Mouse (Mus musculus): ENCODE results near the gene Zfp69.

The Zfp69 gene

DNA sequence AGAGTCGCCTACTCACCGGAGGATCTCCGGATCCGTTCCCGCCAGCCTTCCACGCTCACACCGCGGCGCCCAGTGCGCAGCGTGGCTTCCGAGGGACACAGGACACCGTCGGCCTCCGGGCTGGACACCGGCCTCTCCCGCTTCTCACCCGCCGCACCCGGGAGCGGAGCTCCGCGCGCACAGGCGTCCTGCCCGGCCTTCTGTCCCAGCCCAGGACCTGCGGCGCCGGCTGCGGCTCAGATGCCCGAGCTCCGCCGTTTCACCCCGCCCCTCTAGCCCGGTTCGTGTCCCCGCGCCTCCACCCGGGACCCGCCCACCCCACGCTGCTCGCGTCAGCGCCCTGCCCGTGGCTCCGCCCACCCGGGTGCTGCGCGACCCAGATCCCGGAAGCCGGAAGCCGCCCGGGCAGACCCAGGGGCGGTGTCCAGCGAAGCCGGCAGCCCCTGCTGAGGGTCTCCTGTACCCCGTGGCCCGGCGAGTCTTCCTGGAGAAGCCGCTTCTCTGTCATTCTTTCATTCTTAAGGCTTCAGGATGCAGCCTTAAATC, at the start of gene Zfp69:
Zfp69 (minus strand) TSS at position 272 of the 546 bp plus-strand sequence.
- DNase-seq (ENCODE audit: low read depth, low spot score): peak; percentile 91

GRCm38 (mm10) chr4:121001042-121001441, 49.5 kb upstream of the Zfp69 start:
- DNase-seq (ENCODE audit: low read depth, low spot score): no peak

- no peak for DNase-seq (ENCODE audit: low read depth, low spot score)
Observed at GRCm38 (mm10) chr4:120995911-120996310, 44.4 kb upstream of the Zfp69 start.

DNA sequence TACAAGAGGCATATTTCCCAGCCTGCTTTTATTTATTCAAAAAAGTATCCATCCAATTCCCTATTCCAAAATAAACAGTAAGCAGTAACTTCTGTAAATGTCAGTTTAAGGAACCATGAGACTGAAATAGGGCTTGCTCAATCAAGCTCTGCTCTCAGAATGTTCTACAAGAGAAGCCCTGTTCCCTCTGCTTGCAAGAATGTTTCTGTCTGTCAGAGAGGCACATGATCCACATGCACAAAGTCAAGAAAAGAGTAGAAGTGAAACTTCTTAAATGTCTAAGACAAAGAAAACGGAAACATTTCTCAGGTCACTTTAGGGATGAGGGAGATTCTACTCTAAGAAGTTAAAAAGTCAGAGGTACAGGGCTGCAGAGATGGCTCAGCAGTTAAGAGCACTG, 41.5 kb upstream of the Zfp69 start:
- no peak for DNase-seq (ENCODE audit: low read depth, low spot score)

DNA sequence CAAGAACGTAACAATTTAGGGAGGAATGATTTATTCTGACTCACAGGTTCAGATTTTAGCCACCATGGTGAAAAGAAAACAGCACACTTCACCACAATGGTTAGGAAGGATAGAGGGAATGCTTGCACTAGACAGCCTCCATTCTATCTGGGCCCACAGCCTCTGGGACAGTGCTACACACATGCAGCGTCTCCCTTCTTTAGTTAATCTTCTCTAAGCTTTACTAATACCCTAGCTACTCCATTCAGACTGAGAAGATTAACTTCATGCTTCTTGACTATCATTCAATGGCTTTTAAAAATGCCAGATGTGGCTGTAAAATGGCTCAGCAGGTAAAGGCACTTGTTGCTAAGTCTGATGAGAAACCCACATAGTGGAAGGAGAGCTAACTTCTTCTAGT, 40.8 kb upstream of the Zfp69 start:
- no peak for DNase-seq (ENCODE audit: low read depth, low spot score)

GRCm38 (mm10) chr4:120987319-120987718, 35.8 kb upstream of the Zfp69 start:
- DNase-seq (ENCODE audit: low read depth, low spot score): no peak

GRCm38 (mm10) chr4:120986446-120986845, 34.9 kb upstream of the Zfp69 start:
- peak; percentile 70 for DNase-seq (ENCODE audit: low read depth, low spot score)

- no peak for DNase-seq (ENCODE audit: low read depth, low spot score)
Observed at GRCm38 (mm10) chr4:120978221-120978620, 26.7 kb upstream of the Zfp69 start.

DNA sequence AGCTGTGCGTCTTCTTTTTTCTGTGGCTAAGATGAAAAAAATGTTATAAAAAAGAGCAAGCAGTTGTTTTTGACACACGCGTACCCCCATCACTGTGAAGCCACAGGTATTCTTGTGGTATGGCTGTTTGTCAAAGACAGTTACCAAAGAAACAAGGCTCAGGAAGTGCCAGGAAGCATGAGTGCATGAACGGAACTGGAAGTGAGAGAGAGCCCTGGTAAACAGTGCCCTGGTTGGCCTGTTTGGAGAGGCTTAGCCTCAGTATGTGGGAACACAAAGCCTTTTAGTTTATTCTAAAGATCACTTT, 23.9 kb upstream of the Zfp69 start:
- DNase-seq (ENCODE audit: low read depth, low spot score): no peak

- DNase-seq (ENCODE audit: low read depth, low spot score): no peak
Observed at GRCm38 (mm10) chr4:120974711-120975427, 23.4 kb upstream of the Zfp69 start.

GRCm38 (mm10) chr4:120971842-120972241, 20.3 kb upstream of the Zfp69 start:
- no peak for DNase-seq (ENCODE audit: low read depth, low spot score)

GRCm38 (mm10) chr4:120969382-120970146, 18.1 kb upstream of the Zfp69 start:
- peak; percentile 47 for DNase-seq (ENCODE audit: low read depth, low spot score)

GRCm38 (mm10) chr4:120968486-120968885, 17.0 kb upstream of the Zfp69 start:
- DNase-seq (ENCODE audit: low read depth, low spot score): no peak

DNA sequence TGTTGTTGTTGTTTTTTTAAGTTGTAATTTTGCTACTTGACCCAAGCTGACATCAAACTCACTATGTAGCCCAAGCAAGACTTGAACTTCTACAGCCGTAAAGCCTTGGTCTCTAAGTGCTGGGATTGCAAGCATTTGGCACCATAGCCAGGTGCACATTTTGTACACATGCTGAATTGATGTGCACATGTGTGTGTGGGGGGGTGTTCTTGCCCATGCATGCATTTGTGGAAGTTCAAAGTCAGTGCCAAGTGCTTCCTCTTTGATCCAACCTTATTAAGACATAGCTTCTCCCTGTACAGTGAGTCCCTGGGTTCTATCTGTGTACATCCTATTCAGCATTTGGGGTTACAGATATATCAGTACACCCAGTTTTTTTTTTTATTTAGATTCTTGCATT, 4.1 kb upstream of the Zfp69 start:
- no peak for DNase-seq (ENCODE audit: low read depth, low spot score)

DNA sequence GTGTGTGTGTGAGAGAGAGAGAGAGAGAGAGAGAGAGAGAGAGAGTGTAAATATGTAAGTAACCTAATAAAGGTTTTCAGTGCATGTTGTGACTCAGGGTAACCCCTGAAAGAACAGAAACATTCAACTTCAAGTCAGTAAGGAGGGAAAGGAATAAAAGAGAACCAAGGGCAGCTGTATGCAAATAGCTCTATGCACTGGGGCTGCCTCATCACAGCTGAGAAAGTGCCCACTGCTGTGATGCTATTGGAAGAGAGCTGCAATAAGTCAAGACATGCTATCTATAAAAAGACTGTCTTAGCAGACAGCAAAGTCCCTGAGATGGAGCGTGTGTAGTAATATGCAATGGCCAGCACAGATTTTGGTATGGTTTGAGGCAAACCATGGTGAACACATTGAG, 2.2 kb upstream of the Zfp69 start:
- DNase-seq (ENCODE audit: low read depth, low spot score): no peak

DNA sequence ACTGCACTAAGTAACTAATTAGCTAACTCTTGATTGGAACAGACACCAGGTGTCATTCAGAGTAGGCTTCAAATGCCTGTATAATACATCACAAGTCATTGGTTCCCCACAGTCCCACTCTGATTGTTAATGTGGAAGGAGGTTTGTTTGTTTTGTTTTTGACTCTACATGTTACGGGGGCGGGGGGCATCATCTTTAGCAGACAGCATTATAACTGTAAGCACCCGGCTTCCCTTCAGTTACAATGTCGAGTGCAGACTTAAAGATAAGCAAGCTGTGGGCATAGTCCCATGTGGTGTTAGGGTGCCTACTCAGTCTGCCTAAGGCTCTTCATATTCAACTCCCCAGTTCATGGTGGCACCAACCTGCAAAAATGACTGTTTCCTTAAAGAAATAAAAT, 1.5 kb upstream of the Zfp69 start:
- no peak for DNase-seq (ENCODE audit: low read depth, low spot score)

DNA sequence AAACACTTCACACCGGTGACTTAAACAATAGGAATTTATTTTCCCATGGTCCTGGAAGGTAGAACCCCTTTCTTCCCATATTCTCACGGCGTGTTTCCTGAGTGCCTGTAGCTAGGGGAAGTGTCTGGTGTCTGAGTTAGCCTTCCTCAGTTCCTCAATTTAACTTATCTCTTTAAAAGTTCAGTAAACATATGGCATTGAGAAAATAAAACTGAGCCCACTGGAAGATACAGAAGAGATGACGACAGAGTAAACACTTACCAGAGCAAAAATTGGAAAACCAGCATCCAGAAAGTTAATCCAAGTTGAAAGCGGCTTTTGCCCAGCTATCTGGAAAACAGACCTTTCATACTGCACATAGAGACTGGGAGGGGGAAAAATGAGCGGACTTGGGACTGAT, 664 bp upstream of the Zfp69 start:
- DNase-seq (ENCODE audit: low read depth, low spot score): no peak

DNA sequence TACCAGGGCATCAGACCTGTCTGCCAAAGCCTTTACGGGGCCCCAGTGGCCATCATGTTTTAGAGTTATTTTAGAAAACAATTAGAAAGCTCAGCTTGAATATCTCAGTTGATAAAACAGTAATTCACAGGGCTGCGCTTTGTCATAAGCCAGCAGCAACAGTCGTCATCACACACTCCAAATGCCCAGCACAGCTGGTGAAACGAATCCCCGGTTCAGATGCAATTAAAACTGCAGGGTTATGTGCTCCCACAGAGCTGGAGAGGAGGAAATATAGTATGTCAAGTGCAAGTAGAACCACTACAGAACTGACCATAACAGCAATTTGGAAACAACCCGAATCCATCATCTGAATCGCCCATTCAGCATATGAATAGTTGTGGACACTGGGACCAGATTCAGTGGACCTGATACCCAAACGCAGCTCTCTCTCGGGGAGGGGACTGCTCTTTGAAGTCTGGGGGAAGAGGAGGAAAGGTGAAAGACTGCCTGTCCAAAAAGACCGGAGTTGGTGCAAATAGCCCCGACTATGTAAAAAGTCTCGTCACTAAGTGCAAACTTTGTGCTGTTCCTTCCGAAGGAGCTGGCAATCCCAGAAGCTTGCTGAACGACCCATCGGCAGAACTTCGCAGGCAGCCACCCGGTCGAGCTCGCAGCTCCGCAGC, 604 bp downstream of the Zfp69 start:
- peak; percentile 14 for DNase-seq (ENCODE audit: low read depth, low spot score)

DNA sequence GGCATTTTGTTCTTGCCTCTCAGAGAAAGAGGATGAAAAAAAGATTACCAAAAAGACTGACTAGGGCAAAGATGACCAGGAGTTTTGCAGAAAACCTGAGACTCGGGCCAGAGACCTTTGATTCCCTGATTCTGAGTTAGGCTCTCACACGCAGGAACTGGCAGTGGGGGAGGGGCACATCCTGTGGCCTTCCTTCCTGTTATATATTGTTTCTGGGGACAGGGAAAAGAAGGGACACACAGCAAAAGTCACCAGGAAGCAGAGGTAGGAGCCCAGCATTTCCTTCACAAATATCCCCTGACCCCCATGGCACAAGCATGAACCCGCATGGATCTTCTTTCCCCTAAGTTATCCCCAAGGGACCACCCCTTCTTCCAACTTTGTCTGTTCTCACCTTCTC, 2.6 kb downstream of the Zfp69 start:
- no peak for DNase-seq (ENCODE audit: low read depth, low spot score)

DNA sequence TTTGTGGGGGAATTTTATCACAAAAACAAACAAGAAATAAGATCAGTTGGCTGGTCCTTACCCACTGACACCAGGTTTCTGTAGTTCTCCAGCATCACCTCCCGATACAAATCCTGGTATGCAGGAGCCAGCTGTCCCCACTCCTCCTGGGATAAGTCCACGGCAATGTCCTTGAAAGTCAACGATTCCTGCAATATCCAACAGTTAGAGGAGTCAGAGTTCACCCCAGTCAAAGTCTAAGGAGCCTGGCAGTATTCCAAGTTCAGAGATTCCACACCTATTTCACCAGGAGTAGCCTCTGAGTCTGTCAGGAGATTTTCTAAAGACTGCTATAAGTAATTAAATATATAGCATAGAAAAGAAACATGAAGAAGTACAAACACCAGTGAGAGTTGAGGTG, 16.5 kb downstream of the Zfp69 start:
- DNase-seq (ENCODE audit: low read depth, low spot score): no peak

- DNase-seq (ENCODE audit: low read depth, low spot score): no peak
Observed at GRCm38 (mm10) chr4:120930736-120931135, 20.8 kb downstream of the Zfp69 start.

GRCm38 (mm10) chr4:120928686-120929085, 22.8 kb downstream of the Zfp69 start:
- DNase-seq (ENCODE audit: low read depth, low spot score): no peak

DNA sequence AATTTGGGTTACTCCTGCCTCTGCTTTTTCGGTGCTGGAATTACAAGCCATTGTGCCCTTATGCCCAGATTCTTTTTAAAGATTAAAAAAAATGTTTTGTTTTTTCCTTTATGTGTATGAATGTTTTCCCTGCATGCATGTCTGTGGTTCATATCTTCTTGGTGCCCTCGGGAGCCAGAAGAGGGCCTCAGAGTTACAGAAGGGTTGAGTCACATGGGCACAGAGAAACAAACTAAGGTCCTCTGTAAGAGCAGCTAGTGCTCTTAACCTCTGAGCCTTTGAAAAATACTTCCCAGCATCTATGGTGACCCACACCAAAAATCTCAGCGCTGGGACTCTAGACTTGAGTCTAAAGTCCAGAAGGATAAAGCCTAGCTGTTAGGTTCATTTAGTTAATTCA, 26.1 kb downstream of the Zfp69 start:
- peak; percentile 12 for DNase-seq (ENCODE audit: low read depth, low spot score)

Measured in mesoderm, embryonic 11.5 days (tissue).